Mouse (Mus musculus) heart, embryonic 16.5 days (tissue): ENCODE measurements around the gene Cdh22. TPM values are rescaled to one million over a fixed set of nuclear protein-coding genes. Genes with fewer than 3 reads are reported as not detected.
A peak's percentile ranks its signal among the peaks of the same experiment; 100 is the strongest.

Experiments
- ATAC-seq: fragments of 200-750 bp; cut with Nextera tagmentation; replicated peaks from 2 replicates; pipeline ENCODE4 v1.8.0; 2017; ENCODE audit warnings: moderate number of reproducible peaks; ENCODE audit not compliant: insufficient read depth, low FRiP score; ENCODE audit errors: extremely low read depth
- H3K27ac ChIP-seq: fragments of 300-500 bp; sonication (generic); 2 replicates; pipeline ENCODE4 v1.5.1; 2014; ENCODE audit warnings: mild to moderate bottlenecking, low read length, control low read depth, moderate library complexity
- H3K27me3 ChIP-seq: fragments of 300-500 bp; sonication (generic); 2 replicates; pipeline ENCODE4 v1.6.1; 2014; ENCODE audit warnings: low read length, mixed read lengths; ENCODE audit not compliant: control insufficient read depth, insufficient read depth
- H3K36me3 ChIP-seq: fragments of 300-500 bp; sonication (generic); 2 replicates; pipeline ENCODE4 v1.6.1; 2014; ENCODE audit not compliant: control insufficient read depth, insufficient read depth
- H3K4me1 ChIP-seq: fragments of 300-500 bp; sonication (generic); 2 replicates; pipeline ENCODE4 v1.6.1; 2014; ENCODE audit warnings: low read length, mixed read lengths; ENCODE audit not compliant: control insufficient read depth, insufficient read depth
- H3K4me2 ChIP-seq: fragments of 300-500 bp; sonication (generic); 2 replicates; pipeline ENCODE4 v1.6.1; 2014; ENCODE audit warnings: low read depth, mild to moderate bottlenecking, control low read depth, low read length
- H3K4me3 ChIP-seq: fragments of 300-500 bp; sonication (generic); 2 replicates; pipeline ENCODE4 v1.5.1; 2014; ENCODE audit warnings: mild to moderate bottlenecking, control low read depth, low read length
- H3K9ac ChIP-seq: fragments of 300-500 bp; sonication (generic); 2 replicates; pipeline ENCODE4 v1.6.1; 2014; ENCODE audit warnings: low read length, control low read depth
- H3K9me3 ChIP-seq: fragments of 300-500 bp; sonication (generic); replicated peaks from 2 replicates; pipeline ENCODE4 v1.6.1; 2016; ENCODE audit warnings: low read length; ENCODE audit not compliant: control insufficient read depth
- WGBS: fragments of 180-500 bp; shearing (Covaris S2); extraction: QIAGEN DNeasy Blood & Tissue Kit; methylation state at CpG from one replicate; pipeline ENCODE4 v1.1.7; 2014; 5-methylcytosine and 5-hydroxymethylcytosine counted together
- polyA plus RNA-seq: library from polyadenylated mRNA; unstranded; fragments of >200 nt; fragmentation: Nextera tagmentation; extraction: Ambion mirVana; gene quantifications from 2 replicates; pipeline ENCODE4 v1.2.1, GENCODE M21; 2015

The Cdh22 gene
- polyA plus RNA-seq, 1 experiment from 2014 or later: 0.11 TPM

DNA sequence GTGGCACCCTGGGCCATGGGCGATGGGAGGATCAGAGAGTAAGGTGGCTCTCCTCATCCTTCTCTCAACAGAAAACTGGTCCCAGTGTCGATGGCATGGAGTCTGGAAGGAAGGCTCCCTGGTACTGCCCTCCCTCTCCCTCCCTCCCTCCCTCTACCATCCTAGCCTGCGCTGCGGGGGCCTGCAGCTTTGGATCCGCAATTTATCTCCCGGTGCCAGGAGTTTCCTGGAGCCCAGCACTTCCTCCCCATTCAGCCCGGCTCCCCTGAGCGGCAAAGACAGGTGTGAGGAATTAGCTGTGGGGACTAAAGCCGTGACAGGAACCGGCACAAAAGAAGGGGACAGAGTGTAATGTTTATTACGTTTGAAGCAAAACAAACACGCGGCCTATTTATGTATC is 7.9 kb upstream of the Cdh22 start:
- H3K9ac ChIP-seq: no peak overlapping the region
- no peak overlapping the region for H3K27ac ChIP-seq
- no peaks in the 10 kb centered on the region for H3K36me3 ChIP-seq
- WGBS: 3% methylated on average over 13 of the region's 13 CpGs
- no peaks in the 10 kb centered on the region for H3K9me3 ChIP-seq
- H3K27me3 ChIP-seq: peaks cover 76% of the 10 kb centered on the region
- no peak overlapping the region for H3K4me2 ChIP-seq
- H3K4me1 ChIP-seq: no peaks in the 10 kb centered on the region
- no peak overlapping the region for H3K4me3 ChIP-seq
- no peak for ATAC-seq

DNA sequence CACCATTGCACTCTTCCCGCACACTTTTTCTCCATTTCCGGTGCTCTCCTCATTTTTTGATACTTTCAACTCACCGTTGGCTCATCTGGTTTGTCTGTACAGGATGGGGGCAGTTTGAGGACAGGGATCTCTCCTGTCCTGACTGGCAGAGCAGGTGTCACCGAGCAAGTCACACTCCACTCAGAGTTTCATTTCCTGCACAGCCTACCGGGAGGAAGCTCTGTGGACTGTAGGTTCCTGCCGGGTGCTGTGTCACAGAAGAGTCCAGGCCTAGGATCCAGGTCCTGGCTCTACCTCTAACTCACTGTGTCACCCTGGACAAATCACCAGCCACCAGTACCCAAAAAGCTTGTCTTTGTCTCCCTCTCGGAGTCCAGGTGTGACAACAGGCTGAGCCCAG is 7.1 kb upstream of the Cdh22 start:
- no peaks in the 10 kb centered on the region for H3K9me3 ChIP-seq
- H3K9ac ChIP-seq: no peak overlapping the region
- no peak for ATAC-seq
- H3K27me3 ChIP-seq: peaks cover 76% of the 10 kb centered on the region
- H3K27ac ChIP-seq: no peak overlapping the region
- H3K4me3 ChIP-seq: no peak overlapping the region
- H3K4me2 ChIP-seq: no peak overlapping the region
- no peaks in the 10 kb centered on the region for H3K36me3 ChIP-seq
- no peaks in the 10 kb centered on the region for H3K4me1 ChIP-seq
- 39% methylated on average over 7 of the region's 7 CpGs for WGBS

DNA sequence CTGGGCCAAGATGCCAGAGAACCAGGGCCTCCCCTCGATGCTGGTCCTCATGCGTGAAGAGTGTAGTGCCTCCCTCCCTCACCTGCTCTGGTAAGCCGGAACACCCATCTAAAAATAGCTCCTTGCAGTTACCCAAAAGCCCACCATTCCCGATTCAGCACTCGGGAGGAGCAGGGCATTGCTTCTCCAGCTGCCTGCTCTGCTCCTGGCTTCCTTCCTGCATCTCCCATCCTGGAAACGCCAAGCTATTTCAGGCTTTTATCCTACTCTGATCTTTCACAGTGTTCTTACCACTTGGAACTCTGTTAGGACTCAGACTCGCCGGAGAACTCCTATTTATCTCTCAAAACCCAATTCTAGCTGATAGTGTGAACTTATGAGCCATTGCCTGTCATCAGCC is 5.7 kb upstream of the Cdh22 start:
- Histone ChIP-seq H3K4me2 (no peak overlapping the region), H3K27ac (no peak overlapping the region), H3K4me1 (no peaks in the 10 kb centered on the region), H3K9me3 (no peaks in the 10 kb centered on the region), H3K9ac (no peak overlapping the region), H3K36me3 (no peaks in the 10 kb centered on the region), H3K27me3 (peaks cover 84% of the 10 kb centered on the region), H3K4me3 (no peak overlapping the region)
- no peak for ATAC-seq
- WGBS: 15% methylated on average over 8 of the region's 8 CpGs

- no peak for ATAC-seq
- no peak overlapping the region for H3K4me3 ChIP-seq
Measured at GRCm38 (mm10) chr2:165239533-165240144, 5.0 kb upstream of the Cdh22 start.

GRCm38 (mm10) chr2:165238416-165239145 is 3.9 kb upstream of the Cdh22 start:
- Histone ChIP-seq H3K27ac (no peak overlapping the region), H3K36me3 (no peaks in the 10 kb centered on the region), H3K4me2 (no peak overlapping the region), H3K9me3 (no peaks in the 10 kb centered on the region), H3K4me1 (peaks cover 10% of the 10 kb centered on the region; the same call in 1 of the 2 replicates), H3K9ac (no peak overlapping the region), H3K27me3 (peaks cover 94% of the 10 kb centered on the region), H3K4me3 (no peak overlapping the region)
- ATAC-seq: no peak
- WGBS: 10% methylated on average over 12 of the region's 12 CpGs

More at GRCm38 (mm10) chr2:165239533-165240144, 5.0 kb upstream of the Cdh22 start:
- peaks cover 5% of the 10 kb centered on the region; the same call in 1 of the 2 replicates for H3K4me1 ChIP-seq
- H3K27me3 ChIP-seq: peaks cover 89% of the 10 kb centered on the region
- no peak overlapping the region for H3K4me2 ChIP-seq
- H3K9me3 ChIP-seq: no peaks in the 10 kb centered on the region
- H3K9ac ChIP-seq: no peak overlapping the region
- no peak overlapping the region for H3K27ac ChIP-seq
- no peaks in the 10 kb centered on the region for H3K36me3 ChIP-seq
- 13% methylated on average over 15 of the region's 15 CpGs for whole genome bisulfite sequencing

DNA sequence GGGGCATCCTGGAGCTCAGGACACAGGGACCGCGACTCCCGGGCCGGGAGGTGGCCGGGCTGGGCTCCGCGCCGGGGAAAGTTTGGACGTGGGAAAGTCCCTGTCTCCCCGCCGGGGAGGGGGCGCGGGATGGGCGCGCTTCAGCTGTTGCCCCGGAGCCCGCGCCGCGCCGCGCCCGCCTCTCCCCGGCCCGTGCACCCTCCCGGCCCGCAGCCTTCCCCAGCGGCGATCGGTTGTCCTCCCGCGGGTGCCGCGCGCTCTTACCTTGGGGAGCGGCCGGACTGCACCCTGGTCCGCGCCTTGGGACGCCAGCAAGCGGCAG is 401 bp downstream of the Cdh22 start:
- no peak for ATAC-seq
- H3K4me1 ChIP-seq: peaks cover 10% of the 10 kb centered on the region; the same call in 1 of the 2 replicates
- H3K9me3 ChIP-seq: no peaks in the 10 kb centered on the region
- WGBS: 1% methylated on average over 40 of the region's 41 CpGs
- peak overlapping the region; percentile 58 for H3K9ac ChIP-seq
- peak overlapping the region; percentile 63 for H3K4me3 ChIP-seq
- no peak overlapping the region for H3K27ac ChIP-seq
- no peaks in the 10 kb centered on the region for H3K36me3 ChIP-seq
- H3K27me3 ChIP-seq: peaks cover 96% of the 10 kb centered on the region
- H3K4me2 ChIP-seq: peak overlapping the region; percentile 79

GRCm38 (mm10) chr2:165233491-165234290 is 962 bp downstream of the Cdh22 start:
- H3K9me3 ChIP-seq: no peaks in the 10 kb centered on the region
- H3K4me3 ChIP-seq: peak overlapping the region; percentile 63
- no peak for ATAC-seq
- H3K4me2 ChIP-seq: peak overlapping the region; percentile 79
- peaks cover 96% of the 10 kb centered on the region for H3K27me3 ChIP-seq
- H3K4me1 ChIP-seq: peaks cover 10% of the 10 kb centered on the region; the same call in 1 of the 2 replicates
- no peak overlapping the region for H3K27ac ChIP-seq
- 1% methylated on average over 75 of the region's 82 CpGs for WGBS
- no peaks in the 10 kb centered on the region for H3K36me3 ChIP-seq
- H3K9ac ChIP-seq: peak overlapping the region; percentile 58

DNA sequence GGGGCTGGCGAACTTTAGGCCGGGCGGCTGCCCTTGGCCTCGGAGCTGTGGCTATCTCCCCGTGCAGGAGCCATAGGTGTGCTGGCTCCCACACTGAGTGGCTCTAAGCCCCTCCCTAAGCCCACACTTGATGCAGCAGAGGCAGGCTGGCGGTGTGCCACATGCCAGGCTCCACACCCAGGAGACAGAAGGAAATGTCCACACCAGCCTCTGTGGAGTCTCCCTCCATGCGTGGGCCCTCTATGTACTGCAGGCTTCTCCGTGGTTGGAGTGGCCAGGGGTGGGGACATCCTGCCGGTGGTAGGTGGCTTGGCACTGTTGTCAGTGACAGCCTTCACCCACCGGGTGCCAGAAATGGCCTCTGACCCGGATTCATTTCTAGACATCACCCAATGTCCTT is 5.6 kb downstream of the Cdh22 start:
- Histone ChIP-seq H3K4me3 (no peak overlapping the region), H3K9me3 (no peaks in the 10 kb centered on the region), H3K36me3 (no peaks in the 10 kb centered on the region), H3K9ac (no peak overlapping the region), H3K4me2 (no peak overlapping the region), H3K27me3 (peaks cover 87% of the 10 kb centered on the region), H3K4me1 (peaks cover 3% of the 10 kb centered on the region; the same call in 1 of the 2 replicates), H3K27ac (no peak overlapping the region)
- ATAC-seq: no peak
- 78% methylated on average over 11 of the region's 11 CpGs for WGBS

GRCm38 (mm10) chr2:165223837-165224236 is 10.8 kb downstream of the Cdh22 start:
- 58% methylated on average over 4 of the region's 4 CpGs for WGBS
- ATAC-seq: no peak
- H3K27me3 ChIP-seq: peaks cover 78% of the 10 kb centered on the region
- H3K4me2 ChIP-seq: no peak overlapping the region
- no peaks in the 10 kb centered on the region for H3K9me3 ChIP-seq
- no peaks in the 10 kb centered on the region for H3K4me1 ChIP-seq
- no peak overlapping the region for H3K4me3 ChIP-seq
- H3K9ac ChIP-seq: no peak overlapping the region
- no peak overlapping the region for H3K27ac ChIP-seq
- no peaks in the 10 kb centered on the region for H3K36me3 ChIP-seq
